Mouse (Mus musculus): ENCODE measurements around the gene Actr3b.

DNA sequence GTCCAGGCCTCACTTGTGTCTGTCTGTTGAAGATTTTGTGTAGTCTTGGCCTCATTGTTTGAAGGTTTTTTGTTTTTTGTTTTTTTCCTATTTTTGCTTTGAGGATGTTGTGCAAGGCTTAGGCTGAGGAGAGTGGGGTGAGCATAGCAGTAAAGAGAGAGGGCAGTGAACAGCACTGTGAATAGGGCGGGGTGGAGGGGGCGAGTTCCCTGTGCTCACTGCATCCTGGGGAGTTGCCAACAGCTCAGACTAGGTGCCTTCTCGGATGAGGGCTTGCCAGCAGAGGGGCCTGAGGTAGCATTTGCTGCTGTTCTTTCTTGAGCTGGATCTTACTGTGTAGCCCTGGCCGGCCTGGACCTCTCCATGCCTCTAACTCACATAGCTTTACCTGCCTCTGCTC is 41.9 kb downstream of the Actr3b start:
- TF ChIP-seq CTCF (IDR thresholded peaks at IDR 0.05; ENCODE audit: extremely low read depth, insufficient read depth, low read length) (no peak), POLR2A (IDR thresholded peaks at IDR 0.05; ENCODE audit: extremely low read depth, insufficient read depth, low read length) (no peak)
